Mouse (Mus musculus) heart, postnatal 25 days (tissue): ENCODE measurements around the gene Tpm3-rs7. TPM values are rescaled to one million over a fixed set of nuclear protein-coding genes. Genes with fewer than 3 reads are reported as not detected.
"Not testable (repeated sequence)": the region's sequence is repeated elsewhere in the genome, so short reads cannot be mapped to it uniquely, and the experiment has no call there.

ENCODE experiments used
- DNase-seq: peaks from one replicate; pipeline ENCODE4 v3.0.0; 2022; ENCODE audit warnings: low spot score
- intact Hi-C: fragments of 180-260 bp; cut with DNase I; formaldehyde crosslinking; loops from one replicate; pipeline ENCODE4 v1.15.1; 2025
- total RNA-seq, 2 experiments: library from RNA; stranded (reverse); gene quantifications; 2 replicates each; pipeline ENCODE4 v1.2.3; 2021

The Tpm3-rs7 gene
- total RNA-seq, result 10 to 100 TPM in 1 of 2 experiments, 1 to 10 TPM in 1; 9.3 to 11.3 TPM

GRCm38 (mm10) chr14:113314499-113314898 lies at the start of gene Tpm3-rs7:
TSS of gene Tpm3-rs7 (plus strand) at chr14:113314608.
- DNase-seq, intact Hi-C loops: not testable (repeated sequence)

DNA sequence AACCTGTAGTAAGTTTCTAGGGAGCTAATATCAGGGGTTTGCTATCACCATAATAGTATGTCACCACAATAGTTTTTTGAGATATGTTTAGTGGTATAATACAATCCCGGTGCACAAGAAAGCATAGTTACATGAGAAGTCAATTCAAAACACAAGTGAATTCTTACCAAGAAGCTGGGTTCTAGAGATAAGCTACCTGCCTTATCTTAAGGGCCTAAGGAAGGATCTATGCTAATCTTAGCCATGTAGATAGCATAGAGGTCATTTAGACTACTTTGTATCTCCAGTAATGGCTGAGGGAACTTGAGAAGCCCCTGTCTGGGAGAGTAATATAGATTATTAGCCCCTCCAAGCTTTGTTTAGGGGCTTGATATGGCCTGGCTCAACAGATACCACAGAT lies 2.6 kb downstream of the Tpm3-rs7 start:
- intact Hi-C loops, result no loop called here
- DNase-seq, result no peak

- intact Hi-C loops, result no loop called here
- DNase-seq, result no peak
These were observed 49.0 kb downstream of the Tpm3-rs7 start for GRCm38 (mm10) chr14:113363361-113363760.
